Mouse (Mus musculus) myocyte (in vitro differentiated cells): Measurements from ENCODE around the gene H2-T24. TPM values are rescaled to one million over a fixed set of nuclear protein-coding genes. Genes with fewer than 3 reads are reported as not detected.

ENCODE experiments used
- H3K27me3 ChIP-seq: one replicate; pipeline ENCODE4 v1.6.1; 2011; ENCODE audit not compliant: control insufficient read depth, insufficient read depth, insufficient read length
- H3K36me3 ChIP-seq: one replicate; pipeline ENCODE4 v1.6.1; 2011; ENCODE audit not compliant: control insufficient read depth, insufficient read depth
- H3K4me2 ChIP-seq: one replicate; pipeline ENCODE4 v1.6.1; 2011; ENCODE audit warnings: low read depth, control low read depth
- H3K4me3 ChIP-seq: one replicate; pipeline ENCODE4 v1.5.1; 2011; ENCODE audit warnings: mild to moderate bottlenecking, control low read depth, moderate library complexity
- H3K79me2 ChIP-seq: one replicate; pipeline ENCODE4 v1.6.1; 2011; ENCODE audit not compliant: control insufficient read depth, insufficient read depth
- H3ac ChIP-seq: one replicate; pipeline ENCODE4 v1.6.1; 2011; ENCODE audit not compliant: control insufficient read depth, insufficient read length
- CEBPB ChIP-seq: IDR thresholded peaks from 2 replicates; pipeline ENCODE4 v1.6.1; 2011; ENCODE audit warnings: mild to moderate bottlenecking, moderate library complexity; ENCODE audit not compliant: poor library complexity, insufficient read depth, severe bottlenecking
- E2F4 ChIP-seq: IDR thresholded peaks from one replicate; pipeline ENCODE4 v1.6.1; 2011; ENCODE audit warnings: mild to moderate bottlenecking, control low read depth, moderate library complexity; ENCODE audit not compliant: insufficient read depth
- MAX ChIP-seq: IDR thresholded peaks from one replicate; pipeline ENCODE4 v1.6.1; 2011; ENCODE audit warnings: low read depth, mild to moderate bottlenecking, control low read depth
- MYOD1 ChIP-seq, 3 experiments: IDR thresholded peaks; one replicate each; pipeline ENCODE4 v1.6.1; 2011; ENCODE audit warnings: control low read depth in 2 of 3, low read depth in 2 of 3, mild to moderate bottlenecking in 2 of 3, moderate library complexity in 1 of 3; ENCODE audit not compliant: insufficient read length in 2 of 3, control insufficient read depth in 1 of 3
- MYOG ChIP-seq, 3 experiments: IDR thresholded peaks; one replicate each; pipeline ENCODE4 v1.6.1; 2011; ENCODE audit warnings: control low read depth in 2 of 3, low read depth in 2 of 3, mild to moderate bottlenecking in 2 of 3; ENCODE audit not compliant: insufficient read length in 2 of 3, control insufficient read depth in 1 of 3, insufficient read depth in 1 of 3
- POLR2A ChIP-seq: IDR thresholded peaks from one replicate; pipeline ENCODE4 v1.6.1; 2011; ENCODE audit warnings: low read depth, mild to moderate bottlenecking, control low read depth, moderate library complexity; ENCODE audit not compliant: insufficient read length
- POLR2AphosphoS2 ChIP-seq: IDR thresholded peaks from one replicate; pipeline ENCODE4 v1.6.1; 2011; ENCODE audit warnings: low read depth, control low read depth; ENCODE audit not compliant: insufficient read length
- REST ChIP-seq: IDR thresholded peaks from one replicate; pipeline ENCODE4 v1.6.1; 2011; ENCODE audit warnings: mild to moderate bottlenecking, control low read depth, moderate library complexity; ENCODE audit not compliant: insufficient read depth, insufficient read length
- SRF ChIP-seq: IDR thresholded peaks from one replicate; pipeline ENCODE4 v1.6.1; 2011; ENCODE audit warnings: low read depth; ENCODE audit not compliant: control insufficient read depth, insufficient read length
- TCF12 ChIP-seq: IDR thresholded peaks from one replicate; pipeline ENCODE4 v1.6.1; 2011; ENCODE audit warnings: mild to moderate bottlenecking, control low read depth; ENCODE audit not compliant: poor library complexity, insufficient read depth, severe bottlenecking
- TCF3 ChIP-seq: IDR thresholded peaks from one replicate; pipeline ENCODE4 v1.6.1; 2011; ENCODE audit warnings: low read depth, control low read depth; ENCODE audit not compliant: insufficient read length
- USF1 ChIP-seq: IDR thresholded peaks from one replicate; pipeline ENCODE4 v1.6.1; 2011; ENCODE audit warnings: low read depth, mild to moderate bottlenecking, control low read depth, moderate library complexity
- polyA plus RNA-seq: library from polyadenylated mRNA; unstranded; fragments of >200 nt; fragmentation: generic; extraction: Trizol; gene quantifications from one replicate; pipeline ENCODE4 v1.2.1, GENCODE M21; 2012; ENCODE audit warnings: missing spikeins

H2-T24 gene
- polyA plus RNA-seq, 1 experiment = 0.47 TPM

- no peaks in the 10 kb centered on the region for H3K36me3 ChIP-seq
- peaks cover 50% of the 10 kb centered on the region for H3K79me2 ChIP-seq
- no peak overlapping the region for H3ac ChIP-seq
- no peak overlapping the region for H3K4me3 ChIP-seq
- TF ChIP-seq SRF (peak; percentile 27), E2F4 (no peak), MYOD1 (IDR thresholded peaks at IDR 0.05; ENCODE audit: control insufficient read depth in 1 of 3, insufficient read length in 2 of 3, low read depth in 2 of 3) (peak in 1 of 3 experiments; percentile 17)
- no peaks in the 10 kb centered on the region for H3K27me3 ChIP-seq
- H3K4me2 ChIP-seq = peak overlapping the region; percentile 35
These were observed 23.4 kb downstream of the H2-T24 start for GRCm38 (mm10) chr17:35996949-35997348.

GRCm38 (mm10) chr17:35994879-35995240 is 25.5 kb downstream of the H2-T24 start:
- TF ChIP-seq TCF3 (no peak), SRF (no peak), POLR2AphosphoS2 (no peak), USF1 (no peak), TCF12 (no peak), MYOD1 (IDR thresholded peaks at IDR 0.05; ENCODE audit: control insufficient read depth in 1 of 3, insufficient read length in 2 of 3, low read depth in 2 of 3) (no peak)
- Histone ChIP-seq H3K4me2 (peak overlapping the region; percentile 77), H3K27me3 (no peaks in the 10 kb centered on the region), H3ac (no peak overlapping the region), H3K36me3 (no peaks in the 10 kb centered on the region), H3K79me2 (peaks cover 46% of the 10 kb centered on the region), H3K4me3 (peak overlapping the region; percentile 74)

- H3ac ChIP-seq = no peak overlapping the region
- no peaks in the 10 kb centered on the region for H3K36me3 ChIP-seq
- H3K27me3 ChIP-seq = no peaks in the 10 kb centered on the region
- H3K4me3 ChIP-seq = peak overlapping the region; percentile 74
- peak overlapping the region; percentile 83 for H3K4me2 ChIP-seq
- TF ChIP-seq SRF (no peak), TCF3 (no peak), CEBPB (no peak), MYOD1 (IDR thresholded peaks at IDR 0.05; ENCODE audit: control insufficient read depth in 1 of 3, insufficient read length in 2 of 3, low read depth in 2 of 3) (no peak), POLR2AphosphoS2 (peak; percentile 85), POLR2A (peak; percentile 82), REST (no peak)
- H3K79me2 ChIP-seq = peaks cover 41% of the 10 kb centered on the region
These were observed 26.0 kb downstream of the H2-T24 start for GRCm38 (mm10) chr17:35994175-35994878.

DNA sequence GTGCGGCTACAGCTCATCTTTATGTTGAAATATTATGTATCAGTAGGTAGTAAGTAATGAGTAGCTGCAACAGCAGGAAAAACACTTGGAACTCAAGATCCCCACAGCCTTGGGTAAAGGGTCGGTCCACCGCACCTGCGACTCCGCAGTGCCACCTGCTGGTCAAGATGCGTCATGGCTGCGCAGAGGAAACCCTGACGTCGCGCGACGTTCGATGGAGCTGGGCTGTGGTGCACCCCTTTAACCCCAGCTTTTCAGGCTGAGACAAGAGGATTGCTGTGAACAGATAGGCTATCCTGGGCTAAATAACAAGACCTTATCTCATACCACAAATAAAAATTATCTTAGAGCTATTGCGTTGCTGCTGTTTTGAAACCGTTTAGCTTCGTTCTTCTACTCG is 26.7 kb downstream of the H2-T24 start:
- peaks cover 35% of the 10 kb centered on the region for H3K79me2 ChIP-seq
- no peak overlapping the region for H3ac ChIP-seq
- peak in 2 of 3 experiments; percentile 24 to 68 for TF ChIP-seq MYOG (IDR thresholded peaks at IDR 0.05; ENCODE audit: control insufficient read depth in 1 of 3, insufficient read depth in 1 of 3, insufficient read length in 2 of 3, low read depth in 2 of 3)
- TF ChIP-seq MYOD1 (IDR thresholded peaks at IDR 0.05; ENCODE audit: control insufficient read depth in 1 of 3, insufficient read length in 2 of 3, low read depth in 2 of 3) = peak in 2 of 3 experiments; percentile 70 to 71
- peak; percentile 25 for TF ChIP-seq POLR2AphosphoS2
- no peak for TF ChIP-seq SRF
- no peak for TF ChIP-seq USF1
- no peaks in the 10 kb centered on the region for H3K27me3 ChIP-seq
- H3K36me3 ChIP-seq = no peaks in the 10 kb centered on the region
- peak overlapping the region; percentile 74 for H3K4me3 ChIP-seq
- H3K4me2 ChIP-seq = peak overlapping the region; percentile 83

DNA sequence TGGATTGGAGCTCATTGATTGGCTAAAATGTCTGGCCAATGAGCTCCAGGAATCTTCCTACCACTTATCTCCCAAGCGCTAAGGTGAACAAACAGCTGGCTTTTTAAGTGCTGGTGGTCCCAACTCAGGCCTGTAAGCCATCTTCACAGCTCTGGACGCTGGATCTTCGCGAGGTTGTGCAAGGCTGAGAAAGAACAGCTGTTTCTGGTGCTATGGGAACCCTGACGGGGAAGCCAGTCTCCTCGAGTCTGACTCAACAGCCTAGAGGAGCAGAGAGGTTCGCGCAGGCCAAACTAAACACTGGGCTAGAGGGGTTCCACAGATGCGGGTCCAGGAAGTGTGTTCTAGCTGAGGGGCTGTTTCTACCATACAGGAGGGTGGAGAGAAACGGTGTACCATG is 28.6 kb downstream of the H2-T24 start:
- H3K79me2 ChIP-seq = peaks cover 19% of the 10 kb centered on the region
- H3K27me3 ChIP-seq = no peaks in the 10 kb centered on the region
- H3K4me2 ChIP-seq = no peak overlapping the region
- H3K36me3 ChIP-seq = no peaks in the 10 kb centered on the region
- H3ac ChIP-seq = no peak overlapping the region
- H3K4me3 ChIP-seq = no peak overlapping the region
- TF ChIP-seq POLR2AphosphoS2 (no peak), MYOG (IDR thresholded peaks at IDR 0.05; ENCODE audit: control insufficient read depth in 1 of 3, insufficient read depth in 1 of 3, insufficient read length in 2 of 3, low read depth in 2 of 3) (peak in 1 of 3 experiments; percentile 31)

- H3K27me3 ChIP-seq = no peaks in the 10 kb centered on the region
- H3K79me2 ChIP-seq = peaks cover 32% of the 10 kb centered on the region
- peaks cover 9% of the 10 kb centered on the region for H3K36me3 ChIP-seq
- H3K4me2 ChIP-seq = no peak overlapping the region
- no peak for TF ChIP-seq MYOG (IDR thresholded peaks at IDR 0.05; ENCODE audit: control insufficient read depth in 1 of 3, insufficient read depth in 1 of 3, insufficient read length in 2 of 3, low read depth in 2 of 3)
- no peak for TF ChIP-seq MYOD1 (IDR thresholded peaks at IDR 0.05; ENCODE audit: control insufficient read depth in 1 of 3, insufficient read length in 2 of 3, low read depth in 2 of 3)
- no peak for TF ChIP-seq TCF3
- no peak for TF ChIP-seq POLR2AphosphoS2
- no peak for TF ChIP-seq REST
- no peak for TF ChIP-seq SRF
- TF ChIP-seq USF1 = no peak
- TF ChIP-seq E2F4 = no peak
- no peak for TF ChIP-seq MAX
- H3K4me3 ChIP-seq = no peak overlapping the region
- H3ac ChIP-seq = no peak overlapping the region
These were observed 38.6 kb downstream of the H2-T24 start for GRCm38 (mm10) chr17:35981776-35982175.
